Mouse (Mus musculus): ENCODE measurements at regions not wholly inside any gene's neighbourhood (a gene's known extent, or its start where the extent isn't known, plus 50 kb on each side); places are given as distances from the start of the nearest gene placed in this dataset.

DNA sequence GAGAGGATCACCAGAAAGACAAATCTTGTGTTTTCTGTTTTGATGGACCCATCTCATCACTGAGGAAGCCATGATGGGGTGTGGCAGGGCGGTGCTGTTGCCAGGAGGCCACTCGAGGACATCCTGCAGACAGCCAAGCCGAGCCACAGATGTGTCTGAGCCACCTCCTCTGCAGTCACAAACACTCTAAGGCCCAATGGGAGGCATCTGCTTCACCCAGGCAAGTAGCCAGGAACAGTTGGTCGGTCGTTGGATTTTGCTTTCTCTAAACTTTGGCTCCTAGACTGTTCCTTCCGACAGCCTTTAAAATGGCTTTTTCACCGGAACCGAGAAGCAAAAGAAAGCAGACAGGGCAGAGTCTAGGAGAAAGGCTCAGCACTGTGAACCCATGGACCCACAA lies 90.5 kb downstream of the Gas1 start:
- 89% methylated on average over 8 of the region's 8 CpGs for WGBS

DNA sequence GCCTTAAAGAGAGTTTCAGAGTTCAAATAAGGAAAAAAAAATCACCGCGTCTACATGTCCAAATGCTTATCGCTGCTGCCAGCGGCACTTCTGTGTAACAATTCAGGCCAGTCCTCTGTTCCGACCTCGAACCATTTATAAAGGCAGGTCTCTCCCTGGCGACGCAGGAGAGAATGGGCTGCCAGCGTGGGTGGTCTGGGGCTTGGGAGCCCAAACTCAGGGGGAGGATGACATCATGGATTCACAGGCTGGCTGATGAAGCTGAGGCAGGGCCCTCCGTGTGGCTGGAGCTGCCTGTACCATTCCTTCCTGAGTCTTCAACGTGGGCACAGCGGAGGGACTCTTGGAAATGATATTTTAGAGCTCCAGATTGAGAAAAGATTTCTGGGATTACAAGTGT lies 92.2 kb downstream of the Gas1 start:
- peak; percentile 86 for DNase-seq (ENCODE audit: low spot score)
- 22% methylated on average over 12 of the region's 12 CpGs for WGBS
- Histone ChIP-seq H3K36me3 (no peaks in the 10 kb centered on the region), H3K27me3 (ENCODE audit: low read depth, poor library complexity, severe bottlenecking) (peaks cover 15% of the 10 kb centered on the region; the same call in 1 of the 2 replicates), H3K4me1 (peaks cover 31% of the 10 kb centered on the region), H3K27ac (replicated peaks) (peak overlapping the region; percentile 70), H3K9me3 (replicated peaks) (0 out of 2 replicates have a peak, but pooled peaks cover 3% of the 10 kb centered on the region), H3K4me3 (peak overlapping the region; percentile 22)

More for the DNA sequence above, 90.5 kb downstream of the Gas1 start:
- H3K9me3 ChIP-seq (replicated peaks): peaks cover 10% of the 10 kb centered on the region; the same call in 1 of the 2 replicates
- no peaks in the 10 kb centered on the region for H3K36me3 ChIP-seq
- DNase-seq (ENCODE audit: low spot score): no peak
- peaks cover 15% of the 10 kb centered on the region; the same call in 1 of the 2 replicates for H3K27me3 ChIP-seq (ENCODE audit: low read depth, poor library complexity, severe bottlenecking)
- no peak overlapping the region for H3K4me3 ChIP-seq
- 0 out of 2 replicates have a peak overlapping the region, but pooled peaks have one; percentile 50 for H3K27ac ChIP-seq (replicated peaks)
- peaks cover 25% of the 10 kb centered on the region for H3K4me1 ChIP-seq

DNA sequence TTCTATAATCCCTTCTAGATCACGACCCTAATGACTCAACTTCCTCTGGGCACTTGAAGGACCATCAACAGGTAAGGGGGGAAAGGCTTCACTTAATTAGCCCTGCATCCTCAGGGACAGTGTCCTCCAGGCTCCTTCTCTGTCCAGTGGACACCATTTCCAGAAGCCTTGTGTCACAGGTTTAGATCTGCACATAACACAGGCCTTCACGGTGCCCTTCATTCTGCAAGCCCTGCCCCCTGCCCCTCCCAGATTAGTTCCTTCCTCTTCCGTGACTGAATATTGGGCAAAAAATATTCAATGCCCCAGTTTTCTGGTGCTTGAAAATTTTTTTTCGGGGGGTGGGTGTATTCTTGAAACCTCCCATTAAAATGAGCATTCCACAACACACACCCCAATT lies 92.9 kb downstream of the Gas1 start:
- WGBS: 72% methylated on average over 4 of the region's 4 CpGs
- Histone ChIP-seq H3K36me3 (no peaks in the 10 kb centered on the region), H3K4me1 (peaks cover 31% of the 10 kb centered on the region), H3K27me3 (ENCODE audit: low read depth, poor library complexity, severe bottlenecking) (peaks cover 15% of the 10 kb centered on the region; the same call in 1 of the 2 replicates), H3K9me3 (replicated peaks) (no peaks in the 10 kb centered on the region), H3K27ac (replicated peaks) (peak overlapping the region; percentile 70), H3K4me3 (no peak overlapping the region)
- DNase-seq (ENCODE audit: low spot score): no peak

DNA sequence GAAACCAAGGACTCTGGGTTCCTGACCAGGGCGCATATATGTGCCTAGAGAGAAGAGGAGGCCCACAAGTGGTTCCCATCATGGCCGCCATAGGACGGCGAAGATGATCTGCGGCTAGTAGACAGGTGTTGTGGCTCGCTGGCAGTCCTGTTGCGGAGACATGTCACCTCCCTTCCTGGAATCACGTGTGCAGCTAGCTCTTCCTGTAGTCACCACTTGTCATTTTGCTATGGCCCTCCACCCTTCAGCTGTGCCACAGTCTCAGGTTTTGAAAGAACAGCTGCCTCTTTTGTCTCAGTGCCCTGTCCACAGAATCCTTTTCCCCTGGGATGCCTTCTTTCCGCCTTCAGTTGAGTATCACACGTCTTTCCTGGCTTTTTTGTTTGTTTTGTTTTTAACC lies 97.1 kb downstream of the Gas1 start:
- WGBS: 85% methylated on average over 10 of the region's 10 CpGs

DNA sequence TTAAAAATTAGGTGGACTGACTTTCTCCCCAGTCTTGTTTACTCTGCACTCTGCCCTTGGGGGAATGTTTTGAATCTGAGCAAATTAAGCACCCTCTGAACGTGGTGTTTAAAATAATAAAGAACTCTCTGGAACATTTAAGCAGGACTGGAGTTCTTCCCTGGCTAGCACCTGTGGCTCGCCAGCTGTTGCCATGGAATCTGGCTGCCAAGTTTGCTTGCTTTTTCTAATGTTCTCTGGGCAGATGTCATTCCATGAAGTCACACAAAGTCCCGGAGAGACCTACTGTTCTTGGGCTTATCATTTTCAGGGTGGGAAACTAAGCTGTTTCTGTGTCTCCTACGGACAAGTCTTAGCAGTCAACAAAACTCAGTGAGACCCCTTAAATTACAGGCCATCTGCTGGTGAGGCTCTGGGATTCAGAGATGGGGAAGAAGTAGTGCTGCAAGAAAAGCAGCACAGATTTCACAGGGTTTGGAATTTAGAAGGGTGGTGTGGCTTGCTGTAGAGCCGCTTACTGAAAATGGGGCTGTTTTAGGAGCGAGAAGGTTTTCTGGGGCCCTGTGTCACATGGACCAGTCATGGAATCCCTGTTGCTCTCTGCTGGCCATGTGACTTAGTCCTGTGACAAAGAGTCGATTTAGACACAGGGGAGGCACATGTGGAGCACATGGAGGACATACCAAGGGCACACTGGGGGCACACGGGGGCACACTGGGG lies 98.7 kb downstream of the Gas1 start:
- peaks cover 5% of the 10 kb centered on the region; the same call in 1 of the 2 replicates for H3K27me3 ChIP-seq (ENCODE audit: low read depth, poor library complexity, severe bottlenecking)
- WGBS: 79% methylated on average over 8 of the region's 8 CpGs
- no peak for DNase-seq (ENCODE audit: low spot score)
- no peaks in the 10 kb centered on the region for H3K9me3 ChIP-seq (replicated peaks)
- H3K36me3 ChIP-seq: no peaks in the 10 kb centered on the region
- peak overlapping the region; percentile 49; the same call in 1 of the 2 replicates for H3K27ac ChIP-seq (replicated peaks)
- H3K4me1 ChIP-seq: peaks cover 16% of the 10 kb centered on the region
- no peak overlapping the region for H3K4me3 ChIP-seq

More for the DNA sequence above, 97.1 kb downstream of the Gas1 start:
- Histone ChIP-seq H3K4me3 (no peak overlapping the region), H3K27ac (replicated peaks) (no peak overlapping the region), H3K36me3 (no peaks in the 10 kb centered on the region), H3K4me1 (peaks cover 32% of the 10 kb centered on the region), H3K27me3 (ENCODE audit: low read depth, poor library complexity, severe bottlenecking) (peaks cover 7% of the 10 kb centered on the region; the same call in 1 of the 2 replicates), H3K9me3 (replicated peaks) (no peaks in the 10 kb centered on the region)
- no peak for DNase-seq (ENCODE audit: low spot score)

DNA sequence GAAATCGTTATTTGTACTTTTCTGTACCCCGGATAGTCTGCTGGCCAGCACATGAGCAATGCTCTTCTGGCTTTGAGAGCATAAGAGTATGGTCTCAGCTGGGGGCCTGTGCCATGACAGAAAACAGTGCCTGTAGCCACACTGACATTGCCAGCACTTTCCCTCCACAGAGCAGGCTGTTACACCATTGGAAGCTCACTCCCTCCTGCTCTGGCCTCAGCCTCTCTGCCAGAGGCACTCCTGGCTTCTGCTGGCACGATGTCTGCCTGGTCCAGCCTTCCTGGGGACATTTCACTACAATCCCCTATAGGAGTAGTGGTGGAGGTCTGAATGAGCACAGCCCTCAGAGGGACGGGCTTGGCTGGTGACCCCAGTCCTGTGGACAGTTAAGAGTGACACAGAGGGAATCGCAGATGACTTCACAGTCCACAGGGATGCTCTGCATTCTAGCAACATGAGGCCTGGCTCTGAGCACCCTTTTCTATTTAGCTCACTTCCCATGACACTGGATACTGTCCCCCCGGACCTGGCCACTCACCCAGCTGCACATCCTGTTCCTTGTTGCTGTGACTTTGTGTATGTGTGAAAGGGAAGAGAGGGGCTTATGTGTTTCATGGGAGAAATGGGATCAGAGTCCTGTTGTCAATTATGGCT lies 100.9 kb downstream of the Gas1 start:
- DNase-seq (ENCODE audit: low spot score): no peak
- Histone ChIP-seq H3K27me3 (ENCODE audit: low read depth, poor library complexity, severe bottlenecking) (peaks cover 5% of the 10 kb centered on the region; the same call in 1 of the 2 replicates), H3K27ac (replicated peaks) (peak overlapping the region; percentile 61), H3K36me3 (no peaks in the 10 kb centered on the region), H3K4me1 (peaks cover 20% of the 10 kb centered on the region), H3K4me3 (no peak overlapping the region), H3K9me3 (replicated peaks) (no peaks in the 10 kb centered on the region)
- WGBS: 65% methylated on average over 6 of the region's 6 CpGs

DNA sequence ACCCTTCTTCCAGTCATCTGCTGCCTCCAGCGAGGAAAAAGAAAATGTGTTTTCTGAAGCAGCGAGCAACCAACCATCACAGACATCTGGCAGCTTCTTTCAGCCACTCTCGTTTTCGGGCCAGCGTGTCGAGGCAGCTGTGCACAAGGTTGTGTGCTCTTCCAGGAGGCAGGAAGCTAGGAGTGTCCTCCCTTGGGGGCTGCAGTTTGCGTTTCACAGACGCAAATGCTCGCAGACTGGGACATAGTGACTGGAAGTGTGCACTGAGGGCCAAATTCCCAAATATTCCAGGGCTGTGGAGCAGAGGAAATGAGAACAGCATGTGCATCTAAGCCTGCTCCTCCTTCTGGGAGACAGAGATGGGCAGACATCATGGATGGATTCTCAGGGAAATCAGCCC lies 105.6 kb downstream of the Gas1 start:
- Histone ChIP-seq H3K36me3 (no peaks in the 10 kb centered on the region), H3K9me3 (replicated peaks) (no peaks in the 10 kb centered on the region), H3K27me3 (ENCODE audit: low read depth, poor library complexity, severe bottlenecking) (peaks cover 7% of the 10 kb centered on the region; the same call in 1 of the 2 replicates), H3K4me3 (no peak overlapping the region), H3K4me1 (peaks cover 21% of the 10 kb centered on the region; the same call in 1 of the 2 replicates), H3K27ac (replicated peaks) (no peak overlapping the region)
- DNase-seq (ENCODE audit: low spot score): no peak
- WGBS: 71% methylated on average over 9 of the region's 9 CpGs

DNA sequence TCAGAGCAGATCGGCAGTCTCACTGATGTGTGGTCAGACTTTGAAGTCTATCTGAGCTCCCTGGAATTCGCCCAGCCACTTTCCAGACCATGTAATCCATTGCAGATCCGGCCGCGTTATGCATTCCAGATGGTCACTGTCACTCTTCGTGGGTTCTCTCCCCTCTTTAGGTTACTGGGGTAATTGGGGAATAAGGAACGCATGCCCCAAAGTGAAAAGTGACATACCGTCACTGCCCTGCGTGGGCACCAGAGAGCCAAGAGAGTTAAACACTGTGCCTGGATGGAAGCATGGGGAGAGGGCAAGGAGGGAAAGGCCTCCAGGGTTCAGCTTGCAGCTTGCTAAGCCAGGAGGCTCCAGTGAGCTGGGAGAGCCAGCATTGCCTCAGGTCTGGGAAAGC lies 108.0 kb downstream of the Gas1 start:
- DNase-seq (ENCODE audit: low spot score): peak; percentile 44
- Histone ChIP-seq H3K27me3 (ENCODE audit: low read depth, poor library complexity, severe bottlenecking) (0 out of 2 replicates have a peak, but pooled peaks cover 3% of the 10 kb centered on the region), H3K4me1 (peaks cover 16% of the 10 kb centered on the region; the same call in 1 of the 2 replicates), H3K9me3 (replicated peaks) (no peaks in the 10 kb centered on the region), H3K27ac (replicated peaks) (0 out of 2 replicates have a peak overlapping the region, but pooled peaks have one; percentile 2), H3K4me3 (no peak overlapping the region), H3K36me3 (no peaks in the 10 kb centered on the region)
- 56% methylated on average over 9 of the region's 9 CpGs for WGBS

DNA sequence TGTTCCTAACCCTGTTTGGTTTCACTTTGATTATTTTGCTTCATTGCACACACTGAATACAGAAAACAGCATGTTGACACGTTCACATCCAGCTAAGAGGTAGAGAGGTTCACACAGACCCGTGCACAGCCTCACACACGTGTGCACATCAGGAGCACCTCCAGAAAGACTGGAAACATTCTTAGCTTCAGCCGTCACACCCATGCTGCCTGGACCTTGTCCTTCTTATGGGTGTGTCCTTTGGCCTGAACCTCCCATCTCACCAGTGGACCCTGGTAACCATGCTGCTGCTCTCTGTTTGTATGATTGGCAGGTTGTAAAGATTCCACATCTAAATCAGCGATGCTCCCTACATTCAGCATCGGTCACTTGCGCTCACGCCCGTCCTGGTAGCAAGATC lies 109.8 kb downstream of the Gas1 start:
- Histone ChIP-seq H3K4me1 (peaks cover 16% of the 10 kb centered on the region; the same call in 1 of the 2 replicates), H3K27ac (replicated peaks) (no peak overlapping the region), H3K27me3 (ENCODE audit: low read depth, poor library complexity, severe bottlenecking) (0 out of 2 replicates have a peak, but pooled peaks cover 3% of the 10 kb centered on the region), H3K9me3 (replicated peaks) (no peaks in the 10 kb centered on the region), H3K4me3 (no peak overlapping the region), H3K36me3 (no peaks in the 10 kb centered on the region)
- no peak for DNase-seq (ENCODE audit: low spot score)
- 82% methylated on average over 9 of the region's 9 CpGs for WGBS

DNA sequence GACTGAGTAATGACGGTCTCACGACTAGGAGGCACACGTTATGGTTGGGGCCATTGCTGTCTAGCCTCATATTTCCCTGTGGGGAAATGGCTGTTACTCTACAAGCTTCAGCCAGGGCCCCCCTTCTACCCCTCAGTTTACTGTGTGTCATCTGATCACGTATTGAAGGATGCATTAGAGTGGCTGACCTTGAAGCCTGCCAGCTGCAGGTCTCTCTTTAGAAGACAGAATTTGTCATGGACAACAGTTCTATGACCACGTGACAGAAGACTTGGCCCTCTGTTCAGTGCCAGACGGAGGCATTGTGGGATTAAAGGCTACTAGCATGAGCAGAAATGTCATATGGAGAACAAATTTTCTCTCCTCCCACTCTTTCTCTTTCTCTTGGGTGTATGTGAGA lies 115.6 kb downstream of the Gas1 start:
- no peaks in the 10 kb centered on the region for H3K36me3 ChIP-seq
- no peak overlapping the region for H3K27ac ChIP-seq (replicated peaks)
- peaks cover 12% of the 10 kb centered on the region for H3K4me1 ChIP-seq
- no peaks in the 10 kb centered on the region for H3K27me3 ChIP-seq (ENCODE audit: low read depth, poor library complexity, severe bottlenecking)
- WGBS: 89% methylated on average over 6 of the region's 6 CpGs
- no peaks in the 10 kb centered on the region for H3K9me3 ChIP-seq (replicated peaks)
- no peak for DNase-seq (ENCODE audit: low spot score)
- H3K4me3 ChIP-seq: no peak overlapping the region

DNA sequence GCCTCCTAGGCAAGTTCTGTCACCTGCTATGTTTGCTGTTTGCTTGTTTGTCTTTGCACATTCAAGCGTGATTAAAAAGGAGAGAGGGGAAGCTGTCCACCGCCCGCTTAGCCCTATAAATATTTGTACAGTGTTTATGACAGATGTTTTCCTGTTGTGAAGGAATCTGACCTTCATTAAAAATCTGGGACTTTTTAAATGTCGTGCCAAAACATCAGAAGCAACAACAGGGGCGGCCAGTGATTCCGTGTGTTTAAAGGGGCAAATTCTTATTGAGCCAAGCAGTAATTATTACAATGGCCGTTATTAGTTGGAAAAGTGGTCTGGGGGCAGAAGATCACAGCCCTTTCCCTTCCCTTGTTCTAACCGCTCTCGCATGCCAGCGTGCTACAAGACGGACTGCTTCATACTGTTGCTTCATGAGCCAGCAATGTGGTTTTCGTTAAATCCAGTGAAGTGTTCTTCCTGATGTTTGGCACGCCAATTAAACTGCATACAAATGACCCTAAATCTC lies 119.3 kb downstream of the Gas1 start:
- H3K27ac ChIP-seq (replicated peaks): no peak overlapping the region
- no peaks in the 10 kb centered on the region for H3K36me3 ChIP-seq
- no peaks in the 10 kb centered on the region for H3K9me3 ChIP-seq (replicated peaks)
- no peaks in the 10 kb centered on the region for H3K27me3 ChIP-seq (ENCODE audit: low read depth, poor library complexity, severe bottlenecking)
- H3K4me1 ChIP-seq: peaks cover 11% of the 10 kb centered on the region
- 60% methylated on average over 13 of the region's 13 CpGs for WGBS
- DNase-seq (ENCODE audit: low spot score): no peak
- no peak overlapping the region for H3K4me3 ChIP-seq

DNA sequence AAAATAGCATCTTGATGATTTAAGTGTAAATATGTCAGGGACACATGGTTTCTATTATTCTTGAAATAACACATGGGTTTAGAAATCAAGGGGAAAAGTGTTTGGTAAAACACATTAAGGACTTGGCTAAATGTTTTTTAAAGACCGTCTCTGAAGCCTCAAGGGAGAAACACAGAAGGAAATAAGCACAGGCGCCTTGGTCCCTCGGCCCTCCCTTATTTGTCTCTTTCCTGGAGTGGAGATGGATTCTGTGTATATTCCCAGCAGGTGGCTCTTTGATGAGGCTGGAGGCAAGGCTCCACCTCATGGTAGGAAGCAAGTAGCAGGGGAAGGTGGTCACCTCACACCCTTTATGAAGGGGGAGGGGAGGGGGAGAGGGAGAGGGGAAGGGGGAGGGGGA lies 122.6 kb downstream of the Gas1 start:
- H3K9me3 ChIP-seq (replicated peaks): no peaks in the 10 kb centered on the region
- WGBS: 54% methylated on average over 3 of the region's 3 CpGs
- no peak overlapping the region for H3K27ac ChIP-seq (replicated peaks)
- no peak overlapping the region for H3K4me3 ChIP-seq
- no peaks in the 10 kb centered on the region for H3K27me3 ChIP-seq (ENCODE audit: low read depth, poor library complexity, severe bottlenecking)
- no peaks in the 10 kb centered on the region for H3K36me3 ChIP-seq
- peaks cover 18% of the 10 kb centered on the region for H3K4me1 ChIP-seq
- no peak for DNase-seq (ENCODE audit: low spot score)

DNA sequence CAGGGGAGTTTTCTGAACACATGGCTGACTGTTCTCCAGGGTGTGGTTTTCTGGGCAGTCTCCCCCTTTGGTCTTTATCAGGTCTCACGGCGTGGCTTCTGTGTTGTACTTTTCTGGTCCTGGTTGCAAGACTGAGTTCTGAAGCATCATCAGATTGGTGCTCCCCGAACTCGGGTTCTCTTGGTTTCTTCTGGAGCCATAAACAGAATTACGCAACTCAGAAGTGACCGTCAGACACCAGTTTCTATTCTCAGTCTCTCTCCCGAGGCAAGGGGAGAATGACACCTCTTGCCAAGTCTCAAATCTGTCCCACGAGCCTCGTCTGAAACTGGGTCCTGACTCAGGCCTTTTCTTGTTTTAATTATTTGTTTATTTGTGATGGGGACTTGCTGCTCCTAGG lies 123.1 kb downstream of the Gas1 start:
- Histone ChIP-seq H3K27me3 (ENCODE audit: low read depth, poor library complexity, severe bottlenecking) (no peaks in the 10 kb centered on the region), H3K4me3 (no peak overlapping the region), H3K4me1 (peaks cover 18% of the 10 kb centered on the region), H3K36me3 (no peaks in the 10 kb centered on the region), H3K9me3 (replicated peaks) (no peaks in the 10 kb centered on the region), H3K27ac (replicated peaks) (no peak overlapping the region)
- WGBS: 77% methylated on average over 9 of the region's 9 CpGs
- DNase-seq (ENCODE audit: low spot score): no peak
